ENCODE assay signal across 8 mouse cellular contexts in genomic region chr1:195131675-195132015, GRCm38 (mm10). TPM values are rescaled to one million over a fixed set of nuclear protein-coding genes. Genes with fewer than 3 reads are reported as not detected.
DNase-seq lines count a peak whose midpoint lies in the region; ATAC-seq and TF ChIP-seq lines count a peak whose summit lies in the region.

No protein-coding gene starts in this region.

- H3K4me3 ChIP-seq in heart, embryonic 12.5 days, result peak overlapping the region; percentile 68
- peak overlapping the region; percentile 75 to 84; a peak in 3 of 4 replicates for H3K4me3 ChIP-seq in ES-E14 (ENCODE audit: insufficient read depth in 1 of 2, low read depth in 1 of 2, low read length in 2 of 2, poor library complexity in 1 of 2, severe bottlenecking in 1 of 2)
- H3K4me3 ChIP-seq in hindbrain, embryonic 11.5 days (ENCODE audit: low read depth, low read length), result peak overlapping the region; percentile 56
- H3K4me3 ChIP-seq in megakaryocyte, embryonic 14.5 days (replicated peaks), result peak overlapping the region; percentile 94

- 27% methylated on average over 4 of the region's 4 CpGs for WGBS in heart, embryonic 12.5 days
- WGBS in hindbrain, embryonic 11.5 days, result 29% methylated on average over 4 of the region's 4 CpGs

- H3K9me3 ChIP-seq in heart, embryonic 12.5 days (replicated peaks), result no peaks in the 10 kb centered on the region
- H3K9me3 ChIP-seq in ES-E14 (ENCODE audit: control insufficient read depth, insufficient read depth, low read depth, low read length), result no peaks in the 10 kb centered on the region
- no peaks in the 10 kb centered on the region for H3K9me3 ChIP-seq in hindbrain, embryonic 11.5 days (ENCODE audit: control insufficient read depth, low read length)
- no peaks in the 10 kb centered on the region for H3K9me3 ChIP-seq in megakaryocyte, embryonic 14.5 days

- intact Hi-C loops in heart, postnatal 14 days (cut with DNase I), result loop anchor here (2.0 to 5.0 kb wide), 2 partner anchors 101 to 155 kb away; no protein-coding TSS in a partner anchor

- no peak for ATAC-seq in heart, embryonic 12.5 days (ENCODE audit: insufficient number of reproducible peaks, low FRiP score)
- ATAC-seq in hindbrain, embryonic 11.5 days (ENCODE audit: low FRiP score), result no peak

- peaks cover 4% of the 10 kb centered on the region; the same call in 1 of the 2 replicates for H3K4me1 ChIP-seq in heart, embryonic 12.5 days (replicated peaks)
- H3K4me1 ChIP-seq in ES-E14 (ENCODE audit: control insufficient read depth in 2 of 2, insufficient read depth in 2 of 2, low read length in 2 of 2, poor library complexity in 1 of 2), result no peaks in the 10 kb centered on the region
- H3K4me1 ChIP-seq in hindbrain, embryonic 11.5 days (replicated peaks; ENCODE audit: control insufficient read depth, insufficient read depth, low read length), result no peaks in the 10 kb centered on the region
- peaks cover 16% of the 10 kb centered on the region for H3K4me1 ChIP-seq in megakaryocyte, embryonic 14.5 days

- 0 out of 2 replicates have a peak overlapping the region, but pooled peaks have one; percentile 92 for H3K9ac ChIP-seq in heart, embryonic 12.5 days
- no peak overlapping the region for H3K9ac ChIP-seq in ES-E14 (ENCODE audit: insufficient read depth, low read depth, low read length, poor library complexity, severe bottlenecking)
- peak overlapping the region; percentile 76 for H3K9ac ChIP-seq in hindbrain, embryonic 11.5 days (ENCODE audit: low read depth, low read length)

- no peak for DNase-seq in heart, postnatal 14 days
- DNase-seq in ES-E14 (ENCODE audit: low read depth, low spot score), result no peak
- DNase-seq in hindbrain, embryonic 11.5 days (ENCODE audit: low spot score), result no peak
- no peak for DNase-seq in embryo, embryonic 10.5 days (ENCODE audit: low spot score)
- no peak for DNase-seq in left cerebral cortex, adult 11 months (ENCODE audit: low spot score)
- no peak for DNase-seq in gastrocnemius, postnatal 4 days (ENCODE audit: low spot score in 2 of 2)

- H3K27ac ChIP-seq in heart, embryonic 12.5 days (ENCODE audit: poor library complexity, severe bottlenecking), result peak overlapping the region; percentile 97
- no peak overlapping the region for H3K27ac ChIP-seq in ES-E14 (ENCODE audit: insufficient read depth, low read depth, low read length, poor library complexity, severe bottlenecking)
- peak overlapping the region; percentile 84; the same call in 1 of the 2 replicates for H3K27ac ChIP-seq in hindbrain, embryonic 11.5 days (ENCODE audit: low read depth, low read length)

- in situ Hi-C loops in ES-E14 (cut with MboI; ENCODE audit: low sequenced_read_pairs in 2 of 2, unreplicated experiment in 2 of 2), result no loop called here

- H3K36me3 ChIP-seq in heart, embryonic 12.5 days, result peaks cover 11% of the 10 kb centered on the region
- H3K36me3 ChIP-seq in ES-E14 (ENCODE audit: control insufficient read depth, insufficient read depth, low read length, poor library complexity, severe bottlenecking), result no peaks in the 10 kb centered on the region
- no peaks in the 10 kb centered on the region for H3K36me3 ChIP-seq in hindbrain, embryonic 11.5 days (ENCODE audit: control insufficient read depth, insufficient read depth, low read length)
- peaks cover 48% of the 10 kb centered on the region for H3K36me3 ChIP-seq in megakaryocyte, embryonic 14.5 days (replicated peaks; ENCODE audit: low read length)

- H3K4me2 ChIP-seq in heart, embryonic 12.5 days, result peak overlapping the region; percentile 71
- H3K4me2 ChIP-seq in hindbrain, embryonic 11.5 days (replicated peaks; ENCODE audit: low read depth, low read length), result peak overlapping the region; percentile 49

- H3K27me3 ChIP-seq in heart, embryonic 12.5 days (replicated peaks), result no peaks in the 10 kb centered on the region
- H3K27me3 ChIP-seq in hindbrain, embryonic 11.5 days (ENCODE audit: control insufficient read depth, insufficient read depth, low read length), result no peaks in the 10 kb centered on the region
- H3K27me3 ChIP-seq in megakaryocyte, embryonic 14.5 days (replicated peaks), result no peaks in the 10 kb centered on the region

TF ChIP-seq in ES-E14, 5 proteins besides CTCF, POLR2A, EP300 and RAD21:
- TF ChIP-seq ZNF384 (IDR thresholded peaks at IDR 0.05; ENCODE audit: low read depth, low read length) (no peak), CHD2 (IDR thresholded peaks at IDR 0.05; ENCODE audit: low read depth, low read length) (no peak), ZC3H11A (IDR thresholded peaks at IDR 0.05; ENCODE audit: borderline replicate concordance, low read depth, low read length) (no peak), MAFK (IDR thresholded peaks at IDR 0.05; ENCODE audit: insufficient read depth, low read depth, low read length) (no peak)

RNA-seq across cellular contexts. Expression of gene Cr1l, which starts 0.3 kb away (rescaled TPM):
- 52.9 and 54.4 TPM in 2 replicates for polyA plus RNA-seq in heart, embryonic 12.5 days (2016; fragmentation: Nextera tagmentation; extraction: Ambion mirVana)
- total RNA-seq in heart, postnatal 14 days (2021), result 10 to 100 TPM; 66.8 to 71.2 TPM
- 69.3 and 72.3 TPM in 2 replicates for total RNA-seq in ES-E14 (2012; rRNA removed)
- 43.6 and 49.6 TPM in 2 replicates for polyA plus RNA-seq in hindbrain, embryonic 11.5 days (2014; fragmentation: Nextera tagmentation; extraction: Ambion mirVana)
- polyA plus RNA-seq in megakaryocyte, embryonic 14.5 days (2012; ENCODE audit: insufficient read depth, low replicate concordance), result 4.4 and 8.3 TPM in 2 replicates
- total RNA-seq in gastrocnemius, postnatal 4 days (2021), result 10 to 100 TPM; 44.7 to 50.4 TPM

RNA-seq across cellular contexts. Expression of gene Cd46, which starts 39.6 kb away (rescaled TPM):
- polyA plus RNA-seq in heart, embryonic 12.5 days (2016; fragmentation: Nextera tagmentation; extraction: Ambion mirVana), result 0.51 and 0.73 TPM in 2 replicates
- total RNA-seq in heart, postnatal 14 days (2021), result 1 to 10 TPM; 1.7 to 1.9 TPM
- 0.11 and 0.40 TPM in 2 replicates for total RNA-seq in ES-E14 (2012; rRNA removed)
- 0.82 and 0.90 TPM in 2 replicates for polyA plus RNA-seq in hindbrain, embryonic 11.5 days (2014; fragmentation: Nextera tagmentation; extraction: Ambion mirVana)
- polyA plus RNA-seq in megakaryocyte, embryonic 14.5 days (2012; ENCODE audit: insufficient read depth, low replicate concordance), result 0.08 TPM in 1 of 2 replicates, not detected in the other
- 1 to 10 TPM; 2.2 to 2.3 TPM for total RNA-seq in gastrocnemius, postnatal 4 days (2021)

RNA-seq across cellular contexts. Expression of gene Cr2, which starts 44.9 kb away (rescaled TPM):
- 0.15 and 0.50 TPM in 2 replicates for polyA plus RNA-seq in heart, embryonic 12.5 days (2016; fragmentation: Nextera tagmentation; extraction: Ambion mirVana)
- total RNA-seq in heart, postnatal 14 days (2021), result under 1 TPM; 0.07 to 0.24 TPM
- total RNA-seq in ES-E14 (2012; rRNA removed), result 0.31 and 0.37 TPM in 2 replicates
- polyA plus RNA-seq in hindbrain, embryonic 11.5 days (2014; fragmentation: Nextera tagmentation; extraction: Ambion mirVana), result 0.32 TPM in 1 of 2 replicates, not detected in the other
- not detected in 2 replicates for polyA plus RNA-seq in megakaryocyte, embryonic 14.5 days (2012; ENCODE audit: insufficient read depth, low replicate concordance)
- total RNA-seq in gastrocnemius, postnatal 4 days (2021), result not detected
